Mouse (Mus musculus) adrenal gland, postnatal 36 days (tissue): Measurements from ENCODE around the gene Pafah1b2. TPM values are rescaled to one million over a fixed set of nuclear protein-coding genes. Genes with fewer than 3 reads are reported as not detected.

Source experiments
- DNase-seq, 2 experiments: peaks; one replicate each; pipeline ENCODE4 v3.0.0; 2021; ENCODE audit warnings: mixed read lengths in 1 of 2
- total RNA-seq, 2 experiments: library from RNA; stranded (reverse); gene quantifications; 2 replicates each; pipeline ENCODE4 v1.2.3; 2021

The Pafah1b2 gene
- total RNA-seq, 2 experiments from 2014 or later, result 148 to 173 TPM

DNA sequence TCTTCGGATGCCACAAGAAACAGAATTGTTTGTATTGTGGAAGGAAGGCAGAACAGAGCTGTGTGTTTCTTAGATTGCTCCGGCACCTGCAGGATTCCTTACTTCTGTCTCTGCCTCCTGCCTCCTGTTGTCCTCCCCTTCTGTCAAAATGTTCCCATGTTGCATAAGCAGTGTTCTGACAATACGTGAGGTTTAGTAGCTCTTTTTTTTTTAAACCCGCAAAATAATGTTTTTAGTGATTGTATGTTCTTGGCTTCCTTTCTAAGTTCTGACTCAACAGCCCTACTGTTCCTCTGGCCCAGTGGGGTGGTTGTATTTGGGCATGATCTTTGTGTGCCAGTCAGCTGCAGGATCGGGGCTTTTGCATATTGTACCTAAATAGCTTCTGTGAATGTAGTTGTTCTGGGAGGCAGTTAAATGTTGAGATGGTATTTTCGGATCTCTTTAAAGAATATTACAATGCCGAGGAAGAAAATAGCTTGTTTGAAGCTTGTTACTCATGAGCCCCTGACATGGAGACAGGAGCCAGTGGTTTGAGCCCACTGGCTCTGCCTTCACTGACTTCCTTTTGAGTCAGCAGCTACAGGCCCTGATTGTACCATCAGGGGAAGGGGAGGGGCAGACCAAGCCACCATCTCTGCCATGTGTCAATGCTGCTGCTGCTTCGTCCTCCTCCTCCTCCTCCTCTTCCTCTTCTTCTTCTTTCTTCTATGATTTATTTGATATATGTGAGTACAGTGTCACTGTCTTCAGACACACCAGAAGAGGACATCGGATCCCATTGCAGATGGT is 13.8 kb upstream of the Pafah1b2 start:
- no peak for DNase-seq

DNA sequence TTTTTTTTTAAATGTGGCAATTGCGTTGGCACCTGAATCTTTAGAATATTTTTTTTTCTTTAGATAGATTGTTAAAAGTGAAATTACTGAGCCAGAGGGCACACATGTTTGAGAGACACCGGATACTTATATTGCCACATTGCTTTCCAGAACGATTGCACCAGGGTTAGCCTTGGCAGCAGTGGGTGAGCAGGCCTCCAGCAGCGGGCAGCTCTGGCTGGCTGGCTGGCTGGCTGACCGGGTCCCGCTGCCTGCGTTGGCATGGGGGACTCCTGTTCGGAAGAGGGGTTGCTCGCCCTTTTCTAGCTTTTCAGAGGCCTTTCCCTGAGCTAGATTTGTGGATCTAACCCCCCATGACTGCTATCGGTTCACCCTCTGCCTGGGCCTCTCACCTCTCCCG is 11.1 kb upstream of the Pafah1b2 start:
- peak; percentile 55 to 61 for DNase-seq

GRCm38 (mm10) chr9:46019975-46020374 is 7.5 kb upstream of the Pafah1b2 start:
- DNase-seq, result no peak

DNA sequence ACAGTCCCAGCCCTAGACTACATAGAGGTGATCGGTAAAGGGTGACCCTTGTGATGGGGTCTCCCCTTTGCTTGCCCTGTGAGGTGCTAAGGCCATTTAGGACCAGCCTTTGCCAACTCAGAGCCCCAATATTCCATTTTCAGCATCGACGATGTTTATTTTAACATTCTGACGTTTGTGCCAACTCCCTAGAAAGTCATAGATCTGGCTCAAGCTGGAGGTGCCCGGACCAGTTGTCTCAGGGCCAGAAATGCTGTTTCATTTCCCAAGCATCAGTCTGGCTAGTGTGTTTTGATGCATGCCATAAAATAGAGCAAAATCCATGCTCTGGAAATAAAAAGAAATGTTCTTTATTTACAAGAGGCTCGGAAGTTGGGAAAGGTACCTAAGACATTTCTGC is 5.8 kb upstream of the Pafah1b2 start:
- DNase-seq, result no peak

- no peak for DNase-seq
Observed at GRCm38 (mm10) chr9:46016417-46016816, 3.9 kb upstream of the Pafah1b2 start.

DNA sequence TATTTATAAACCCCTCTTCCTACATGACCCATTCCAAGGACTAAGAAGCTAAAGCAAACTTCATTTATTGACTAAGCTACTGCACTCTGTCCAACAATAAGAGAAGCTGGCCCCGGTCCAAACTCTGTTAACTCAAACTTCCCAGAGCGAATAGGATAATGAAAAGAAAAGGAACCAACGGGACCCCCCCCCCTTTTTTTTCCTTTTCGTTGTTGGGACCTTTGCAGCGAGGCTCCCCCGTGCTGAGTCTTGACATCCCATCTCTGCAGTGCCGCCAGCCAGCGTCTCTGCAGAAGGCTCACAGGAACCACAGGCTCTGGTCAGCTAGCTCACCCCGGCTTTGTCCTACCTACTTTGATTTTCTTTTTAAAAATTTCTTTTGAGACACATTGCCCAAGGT is 3.3 kb upstream of the Pafah1b2 start:
- peak; percentile 64 to 67 for DNase-seq

DNA sequence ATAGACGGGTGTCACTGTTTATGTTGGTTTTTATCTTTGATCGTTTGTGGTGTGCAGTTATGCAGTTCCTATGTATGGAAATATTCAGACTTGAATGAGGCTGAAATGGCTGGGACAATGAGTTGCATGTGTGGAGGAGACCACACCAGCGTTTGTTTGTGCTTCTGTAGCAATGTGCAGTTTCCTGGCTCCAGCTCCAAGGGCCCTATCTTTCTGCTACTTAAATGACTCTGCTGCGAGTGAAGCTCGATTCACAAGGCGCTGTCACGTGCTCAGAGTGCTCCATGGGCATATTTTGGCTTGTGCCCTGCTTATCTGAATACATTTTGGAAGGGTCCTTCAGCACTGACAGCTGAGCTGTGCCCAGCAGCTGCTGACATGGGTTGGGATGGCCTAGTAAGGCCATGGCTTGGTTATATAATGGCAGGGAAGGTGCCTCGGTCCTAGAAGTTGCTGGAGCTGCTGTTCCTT is 2.6 kb upstream of the Pafah1b2 start:
- DNase-seq, result peak; percentile 39 to 51

GRCm38 (mm10) chr9:46014251-46014681 is 1.8 kb upstream of the Pafah1b2 start:
- peak; percentile 57 to 66 for DNase-seq

DNA sequence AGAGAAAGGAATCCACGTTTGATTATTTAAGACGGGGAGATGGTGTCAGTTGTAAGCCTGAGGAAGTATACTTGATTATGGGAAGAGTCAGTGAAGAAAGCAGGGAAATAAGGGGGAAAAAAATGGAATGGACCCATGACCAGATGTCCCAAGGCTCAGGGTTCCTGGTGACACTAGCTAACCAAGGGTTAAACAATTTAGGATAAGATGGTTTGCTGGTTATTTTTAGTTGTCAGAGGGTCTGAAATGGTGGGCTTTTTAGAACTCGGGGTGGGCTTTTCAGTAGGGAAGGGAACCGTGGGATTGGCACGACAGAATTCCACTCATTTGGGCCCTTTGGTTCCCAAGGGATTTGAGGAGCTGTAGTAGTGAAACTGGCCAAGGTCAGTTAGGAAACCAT is 1.1 kb upstream of the Pafah1b2 start:
- DNase-seq, result no peak

GRCm38 (mm10) chr9:46013009-46013586 is 608 bp upstream of the Pafah1b2 start:
- peak; percentile 42 to 64 for DNase-seq

GRCm38 (mm10) chr9:46011094-46011970 is 1.2 kb downstream of the Pafah1b2 start:
- no peak for DNase-seq

GRCm38 (mm10) chr9:46009669-46009983 is 2.9 kb downstream of the Pafah1b2 start:
- no peak for DNase-seq

GRCm38 (mm10) chr9:46008931-46009668 is 3.4 kb downstream of the Pafah1b2 start:
- no peak for DNase-seq

DNA sequence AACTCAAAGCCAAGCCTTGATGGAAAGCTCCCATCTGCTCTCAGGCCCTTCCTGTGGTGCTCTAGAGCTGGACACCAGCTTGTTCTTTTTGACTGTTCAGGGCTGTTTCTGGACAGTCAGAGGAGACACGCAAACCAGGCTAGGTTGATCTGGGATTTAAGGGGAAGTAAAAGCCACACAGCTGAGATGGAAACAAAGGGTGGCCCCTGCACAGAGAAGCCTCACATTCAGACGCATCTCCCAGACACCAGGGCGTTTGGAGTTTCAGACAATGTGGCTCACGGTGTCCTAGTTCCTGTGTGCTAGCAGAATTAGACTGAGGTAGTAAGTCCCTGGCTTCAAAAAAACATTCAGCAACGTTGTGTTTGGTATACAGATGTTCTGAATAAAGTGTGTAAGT is 6.3 kb downstream of the Pafah1b2 start:
- no peak for DNase-seq

GRCm38 (mm10) chr9:46004529-46004928 is 8.0 kb downstream of the Pafah1b2 start:
- DNase-seq, result no peak

- DNase-seq, result peak; percentile 86 to 88
Observed at GRCm38 (mm10) chr9:46003729-46004128, 8.8 kb downstream of the Pafah1b2 start.

- no peak for DNase-seq
Observed at GRCm38 (mm10) chr9:45999009-45999408, 13.5 kb downstream of the Pafah1b2 start.

- peak; percentile 82 to 84 for DNase-seq
Observed at GRCm38 (mm10) chr9:45985229-45985567, 27.3 kb downstream of the Pafah1b2 start.

- peak; percentile 94 to 96 for DNase-seq
Observed at GRCm38 (mm10) chr9:45984409-45985228, 27.9 kb downstream of the Pafah1b2 start.

GRCm38 (mm10) chr9:45983676-45984408 is 28.6 kb downstream of the Pafah1b2 start:
- DNase-seq, result peak; percentile 19 to 36

DNA sequence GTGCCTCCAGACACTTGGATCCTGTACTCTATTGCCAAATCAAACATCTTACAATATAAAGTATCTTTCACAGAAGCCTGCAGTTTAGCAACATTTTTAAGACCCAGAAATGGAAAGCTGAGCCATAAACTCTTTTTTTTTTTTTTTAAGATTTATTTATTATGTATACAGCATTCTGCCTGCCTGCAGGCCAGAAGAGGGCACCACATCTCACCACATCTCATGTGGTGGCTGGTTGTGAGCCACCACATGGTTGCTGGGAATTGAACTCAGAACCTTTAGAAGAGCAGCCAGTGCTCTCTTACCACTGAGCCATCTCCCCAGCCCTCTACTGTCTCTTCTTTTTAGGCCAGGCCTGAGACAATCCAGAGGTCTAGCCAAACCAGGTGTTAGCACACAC is 31.2 kb downstream of the Pafah1b2 start:
- DNase-seq, result no peak
